Mouse (Mus musculus): ENCODE measurements around the gene Calm1.
A peak's percentile ranks its signal among the peaks of the same experiment; 100 is the strongest.
"Not testable (repeated sequence)": the region's sequence is repeated elsewhere in the genome, so short reads cannot be mapped to it uniquely, and the experiment has no call there.

Gene Calm1

GRCm38 (mm10) chr12:100194181-100194580 is 5.1 kb upstream of the Calm1 start:
- DNase-seq (ENCODE audit: low spot score), result no peak

- DNase-seq (ENCODE audit: low spot score), result no peak
Observed at GRCm38 (mm10) chr12:100196786-100197185, 2.4 kb upstream of the Calm1 start.

GRCm38 (mm10) chr12:100199891-100200644 is 833 bp downstream of the Calm1 start:
- DNase-seq (ENCODE audit: low spot score), result peak; percentile 55

GRCm38 (mm10) chr12:100200645-100201362 is 1.6 kb downstream of the Calm1 start:
- peak; percentile 61 for DNase-seq (ENCODE audit: low spot score)

- no peak for DNase-seq (ENCODE audit: low spot score)
Observed at GRCm38 (mm10) chr12:100201363-100201711, 2.1 kb downstream of the Calm1 start.

GRCm38 (mm10) chr12:100201838-100202237 is 2.6 kb downstream of the Calm1 start:
- DNase-seq (ENCODE audit: low spot score), result peak; percentile 93

GRCm38 (mm10) chr12:100203759-100204158 is 4.5 kb downstream of the Calm1 start:
- no peak for DNase-seq (ENCODE audit: low spot score)

- no peak for DNase-seq (ENCODE audit: low spot score)
Observed at GRCm38 (mm10) chr12:100205156-100205555, 5.9 kb downstream of the Calm1 start.

GRCm38 (mm10) chr12:100206521-100206920 is 7.3 kb downstream of the Calm1 start:
- no peak for DNase-seq (ENCODE audit: low spot score)

- no peak for DNase-seq (ENCODE audit: low spot score)
Observed at GRCm38 (mm10) chr12:100206926-100207325, 7.7 kb downstream of the Calm1 start.

- DNase-seq (ENCODE audit: low spot score), result no peak
Observed at GRCm38 (mm10) chr12:100209701-100210478, 10.7 kb downstream of the Calm1 start.

- no peak for DNase-seq (ENCODE audit: low spot score)
Observed at GRCm38 (mm10) chr12:100210973-100211372, 11.7 kb downstream of the Calm1 start.

- DNase-seq (ENCODE audit: low spot score), result no peak
Observed at GRCm38 (mm10) chr12:100211453-100212185, 12.4 kb downstream of the Calm1 start.

- no peak for DNase-seq (ENCODE audit: low spot score)
Observed at GRCm38 (mm10) chr12:100212397-100212796, 13.2 kb downstream of the Calm1 start.

- DNase-seq (ENCODE audit: low spot score), result no peak
Observed at GRCm38 (mm10) chr12:100213162-100213561, 13.9 kb downstream of the Calm1 start.

GRCm38 (mm10) chr12:100214156-100214555 is 14.9 kb downstream of the Calm1 start:
- DNase-seq (ENCODE audit: low spot score), result no peak

GRCm38 (mm10) chr12:100214738-100215137 is 15.5 kb downstream of the Calm1 start:
- DNase-seq (ENCODE audit: low spot score), result no peak

- not testable (repeated sequence) for DNase-seq (ENCODE audit: low spot score)
Observed at GRCm38 (mm10) chr12:100217087-100217486, 17.9 kb downstream of the Calm1 start.

- DNase-seq (ENCODE audit: low spot score), result no peak
Observed at GRCm38 (mm10) chr12:100220012-100220411, 20.8 kb downstream of the Calm1 start.

- DNase-seq (ENCODE audit: low spot score), result no peak
Observed at GRCm38 (mm10) chr12:100221608-100222321, 22.5 kb downstream of the Calm1 start.

GRCm38 (mm10) chr12:100222322-100222993 is 23.2 kb downstream of the Calm1 start:
- DNase-seq (ENCODE audit: low spot score), result no peak
